Mouse (Mus musculus): ENCODE measurements around the gene AW551984. TPM values are rescaled to one million over a fixed set of nuclear protein-coding genes. Genes with fewer than 3 reads are reported as not detected.

AW551984 gene
- total and polyA plus RNA-seq, 3 experiments: not detected

GRCm38 (mm10) chr9:39629069-39629468 lies 24.9 kb upstream of the AW551984 start:
- Histone ChIP-seq H3K4me3 (ENCODE audit: control insufficient read depth in 1 of 2, insufficient read depth in 1 of 2, low read depth in 2 of 2, low read length in 2 of 2) (no peak overlapping the region), H3K36me3 (ENCODE audit: control insufficient read depth in 1 of 2, insufficient read depth in 2 of 2, low read length in 2 of 2) (no peaks in the 10 kb centered on the region), H3K9ac (ENCODE audit: control insufficient read depth, low read depth, low read length, poor library complexity, severe bottlenecking) (no peak overlapping the region), H3K79me2 (ENCODE audit: control insufficient read depth, insufficient read depth, low read length, poor library complexity) (no peaks in the 10 kb centered on the region), H3K4me1 (ENCODE audit: control insufficient read depth in 1 of 2, insufficient read depth in 2 of 2, low read length in 2 of 2) (no peaks in the 10 kb centered on the region), H3K27ac (ENCODE audit: control insufficient read depth, low read depth, low read length) (no peak overlapping the region), H3K9me3 (replicated peaks; ENCODE audit: insufficient read depth, low read length) (no peaks in the 10 kb centered on the region), H3K27me3 (ENCODE audit: control insufficient read depth in 1 of 2, insufficient read depth in 2 of 2, low read length in 2 of 2) (no peaks in the 10 kb centered on the region)
- TF ChIP-seq POLR2A (IDR thresholded peaks at IDR 0.05; ENCODE audit: control insufficient read depth in 1 of 2, insufficient read depth in 1 of 2, low read depth in 1 of 2, low read length in 2 of 2, poor library complexity in 1 of 2) (no peak), KAT2A (conservative IDR thresholded peaks at IDR 0.05; ENCODE audit: low read depth, low read length) (no peak), JUND (IDR thresholded peaks at IDR 0.05; ENCODE audit: low read depth, low read length) (no peak), SIN3A (IDR thresholded peaks at IDR 0.05; ENCODE audit: low read length) (no peak), MEF2A (IDR thresholded peaks at IDR 0.05; ENCODE audit: extremely low read depth, insufficient replicate concordance, low read depth, low read length, poor library complexity, severe bottlenecking) (no peak), BHLHE40 (IDR thresholded peaks at IDR 0.05; ENCODE audit: borderline replicate concordance, low read depth, low read length) (no peak), ZNF384 (IDR thresholded peaks at IDR 0.05; ENCODE audit: low read depth, low read length) (no peak), CHD1 (IDR thresholded peaks at IDR 0.05; ENCODE audit: low read depth, low read length) (no peak), USF1 (IDR thresholded peaks at IDR 0.05; ENCODE audit: low read depth, low read length) (no peak), ZC3H11A (IDR thresholded peaks at IDR 0.05; ENCODE audit: low read depth, low read length) (no peak), USF2 (IDR thresholded peaks at IDR 0.05; ENCODE audit: borderline replicate concordance in 1 of 2, insufficient read depth in 1 of 2, low read depth in 1 of 2, low read length in 2 of 2) (no peak), GATA1 (IDR thresholded peaks at IDR 0.05; ENCODE audit: low read depth, low read length) (no peak), MYC (IDR thresholded peaks at IDR 0.05; ENCODE audit: low read depth, low read length) (no peak), MAZ (IDR thresholded peaks at IDR 0.05; ENCODE audit: low read depth, low read length) (no peak), ZKSCAN1 (IDR thresholded peaks at IDR 0.05; ENCODE audit: low read depth, low read length) (no peak), E2F4 (IDR thresholded peaks at IDR 0.05; ENCODE audit: borderline replicate concordance, low read depth, low read length) (no peak), RAD21 (IDR thresholded peaks at IDR 0.05; ENCODE audit: low read depth, low read length) (no peak), TBP (IDR thresholded peaks at IDR 0.05; ENCODE audit: low read depth, low read length) (no peak)
- DNase-seq (ENCODE audit: low read depth, low spot score): no peak

- no peak for DNase-seq (ENCODE audit: low read depth, low spot score)
- H3K36me3 ChIP-seq (ENCODE audit: control insufficient read depth in 1 of 2, insufficient read depth in 2 of 2, low read length in 2 of 2): no peaks in the 10 kb centered on the region
- no peak for TF ChIP-seq MAFK (IDR thresholded peaks at IDR 0.05; ENCODE audit: borderline replicate concordance, low read depth, low read length)
- TF ChIP-seq RAD21 (IDR thresholded peaks at IDR 0.05; ENCODE audit: low read depth, low read length): no peak
- TF ChIP-seq TCF12 (IDR thresholded peaks at IDR 0.05; ENCODE audit: low read depth, low read length): no peak
- TF ChIP-seq GABPA (IDR thresholded peaks at IDR 0.05; ENCODE audit: low read depth, low read length): no peak
- TF ChIP-seq MYB (IDR thresholded peaks at IDR 0.05; ENCODE audit: low read depth, low read length): no peak
- no peak for TF ChIP-seq SMC3 (IDR thresholded peaks at IDR 0.05; ENCODE audit: low read depth, low read length)
- no peak for TF ChIP-seq KAT2A (conservative IDR thresholded peaks at IDR 0.05; ENCODE audit: low read depth, low read length)
- no peak for TF ChIP-seq CHD2 (IDR thresholded peaks at IDR 0.05; ENCODE audit: low read length)
- no peak for TF ChIP-seq POLR2A (IDR thresholded peaks at IDR 0.05; ENCODE audit: control insufficient read depth in 1 of 2, insufficient read depth in 1 of 2, low read depth in 1 of 2, low read length in 2 of 2, poor library complexity in 1 of 2)
- no peak for TF ChIP-seq GATA1 (IDR thresholded peaks at IDR 0.05; ENCODE audit: low read depth, low read length)
- no peak overlapping the region for H3K27ac ChIP-seq (ENCODE audit: control insufficient read depth, low read depth, low read length)
- no peaks in the 10 kb centered on the region for H3K27me3 ChIP-seq (ENCODE audit: control insufficient read depth in 1 of 2, insufficient read depth in 2 of 2, low read length in 2 of 2)
- no peaks in the 10 kb centered on the region for H3K4me1 ChIP-seq (ENCODE audit: control insufficient read depth in 1 of 2, insufficient read depth in 2 of 2, low read length in 2 of 2)
- no peaks in the 10 kb centered on the region for H3K79me2 ChIP-seq (ENCODE audit: control insufficient read depth, insufficient read depth, low read length, poor library complexity)
- H3K9me3 ChIP-seq (replicated peaks; ENCODE audit: insufficient read depth, low read length): no peaks in the 10 kb centered on the region
- H3K9ac ChIP-seq (ENCODE audit: control insufficient read depth, low read depth, low read length, poor library complexity, severe bottlenecking): no peak overlapping the region
- H3K4me3 ChIP-seq (ENCODE audit: control insufficient read depth in 1 of 2, insufficient read depth in 1 of 2, low read depth in 2 of 2, low read length in 2 of 2): no peak overlapping the region
Measured at GRCm38 (mm10) chr9:39624711-39625110, 20.5 kb upstream of the AW551984 start.

Measured in MEL (cell line).